Mouse (Mus musculus) ES-Bruce4 (cell line): ENCODE results near the gene Phf2.

Source experiments
- CTCF ChIP-seq: IDR thresholded peaks from one replicate; pipeline ENCODE4 v1.8.1; 2011; ENCODE audit warnings: low read depth, low read length
- EP300 ChIP-seq: IDR thresholded peaks from 2 replicates; pipeline ENCODE4 v1.6.1; 2011; ENCODE audit warnings: low read depth, low read length; ENCODE audit not compliant: insufficient read depth
- POLR2A ChIP-seq: IDR thresholded peaks from one replicate; pipeline ENCODE4 v1.8.1; 2011; ENCODE audit warnings: low read length; ENCODE audit not compliant: insufficient read depth

DNA sequence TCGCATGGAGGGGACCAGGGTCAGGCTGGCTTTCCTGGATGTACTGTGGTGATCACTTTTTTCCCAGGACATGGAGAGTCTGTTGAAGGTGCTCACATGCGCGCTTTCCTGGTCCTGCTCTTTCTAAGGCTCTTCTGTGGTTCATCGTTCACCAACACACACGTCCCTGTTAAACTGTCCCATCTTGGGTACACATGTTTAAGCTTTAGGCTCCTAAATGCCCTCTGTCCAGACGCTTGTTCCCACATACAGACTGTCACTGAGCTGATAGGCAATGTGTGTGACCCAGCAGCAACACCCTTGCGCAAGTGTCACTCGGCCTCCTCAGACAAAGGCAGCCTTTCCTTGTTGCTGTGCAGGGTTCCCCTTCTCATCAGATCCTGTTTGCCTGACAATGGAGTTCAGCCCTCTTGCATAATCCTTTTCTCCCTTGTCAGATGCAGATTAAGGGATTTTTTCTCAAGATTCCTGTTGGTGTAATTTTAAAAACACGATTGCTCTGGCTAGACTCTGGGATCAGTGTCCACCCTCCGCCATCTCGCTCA is 107.1 kb downstream of the Phf2 start:
- TF ChIP-seq EP300 (peak; percentile 62; the same call in 1 of the 2 replicates), CTCF (no peak), POLR2A (no peak)
